Mouse (Mus musculus): Measurements from ENCODE around the gene Hcrtr2.

DNA sequence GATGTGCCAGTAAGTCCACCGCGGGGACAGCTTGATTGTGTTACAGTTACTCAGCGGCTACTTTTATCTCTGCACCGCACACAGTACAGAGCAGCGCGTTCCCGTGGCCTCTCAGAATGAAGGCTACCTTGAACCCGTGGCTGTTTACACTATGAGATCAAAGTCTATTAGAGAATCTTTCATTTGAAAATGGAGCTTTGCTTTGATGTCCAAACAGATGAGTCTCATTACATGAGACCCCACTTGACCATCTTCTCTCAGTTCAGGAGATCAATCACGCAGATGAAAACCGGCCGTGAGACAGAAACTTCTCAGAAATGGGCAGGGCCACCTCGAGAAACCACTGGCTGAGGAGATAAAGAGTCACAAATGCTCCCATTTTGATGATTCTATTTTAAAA, 86.4 kb downstream of the Hcrtr2 start:
- TF ChIP-seq HCFC1 (IDR thresholded peaks at IDR 0.05; ENCODE audit: borderline replicate concordance, insufficient read depth, low read length) (no peak), MAFK (IDR thresholded peaks at IDR 0.05; ENCODE audit: insufficient read depth, low read depth, low read length) (no peak), ZNF384 (IDR thresholded peaks at IDR 0.05; ENCODE audit: low read depth, low read length) (no peak), CHD2 (IDR thresholded peaks at IDR 0.05; ENCODE audit: low read depth, low read length) (no peak)

All from ES-E14 (cell line).